ENCODE assay signal across 11 mouse cellular contexts in the genomic region with DNA sequence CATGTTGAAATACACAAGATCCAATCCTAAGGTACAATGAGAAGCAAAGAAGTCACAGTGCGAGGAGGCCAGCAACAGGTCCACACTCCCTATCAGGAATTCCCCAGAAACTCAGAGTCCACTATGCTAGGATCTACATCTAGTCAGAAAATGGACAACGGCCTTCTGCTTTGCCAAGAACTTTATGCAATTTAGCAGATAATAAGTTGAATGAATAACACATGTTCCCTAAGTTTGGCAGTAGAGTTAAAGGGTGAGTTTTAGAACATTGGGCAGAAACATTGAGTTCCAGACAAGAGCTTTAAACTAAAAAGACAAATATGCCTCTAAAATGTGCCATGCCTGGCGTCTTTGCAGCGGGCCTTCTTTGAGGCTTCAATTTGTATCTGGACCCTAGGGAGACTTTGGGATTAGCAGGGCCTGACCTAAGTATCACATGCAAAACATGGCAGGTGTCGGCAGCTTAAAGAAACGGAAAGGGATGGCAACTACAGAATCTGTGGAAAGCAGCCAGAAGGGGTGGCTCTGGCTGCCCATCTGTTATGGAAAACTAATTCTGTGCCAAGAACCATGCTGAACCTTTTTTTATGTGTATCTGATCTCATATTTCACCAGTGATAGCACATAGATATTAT.
DNase-seq lines count a peak whose midpoint lies in the region; ATAC-seq and TF ChIP-seq lines count a peak whose summit lies in the region.
"Had no signal": no experiment of that assay in that cellular context is flagged by ENCODE, and none has a peak within 500 bp of the region (broad histone marks: within the 10 kb centered on the region; RNA-seq: fewer than 3 reads in every experiment).

No protein-coding gene starts in this region.

- H3K9me3 ChIP-seq in forebrain, embryonic 14.5 days (replicated peaks; ENCODE audit: control insufficient read depth, low read length) = no peaks in the 10 kb centered on the region
- H3K9me3 ChIP-seq in forebrain, embryonic 12.5 days = no peaks in the 10 kb centered on the region
- no peaks in the 10 kb centered on the region for H3K9me3 ChIP-seq in lung, postnatal 0 days (ENCODE audit: low read length)

- 0 out of 2 replicates have a peak, but pooled peaks cover 3% of the 10 kb centered on the region for H3K4me1 ChIP-seq in forebrain, embryonic 14.5 days (ENCODE audit: control insufficient read depth, insufficient read depth, low read length)
- no peaks in the 10 kb centered on the region for H3K4me1 ChIP-seq in forebrain, embryonic 12.5 days
- H3K4me1 ChIP-seq in lung, postnatal 0 days (ENCODE audit: insufficient read depth, low read depth, low read length) = no peaks in the 10 kb centered on the region

- no peaks in the 10 kb centered on the region for H3K36me3 ChIP-seq in forebrain, embryonic 14.5 days (ENCODE audit: control insufficient read depth, insufficient read depth, low read length)
- H3K36me3 ChIP-seq in forebrain, embryonic 12.5 days (replicated peaks) = no peaks in the 10 kb centered on the region
- H3K36me3 ChIP-seq in lung, postnatal 0 days (ENCODE audit: insufficient read depth, low read length) = no peaks in the 10 kb centered on the region

- TF ChIP-seq EP300 in lung, postnatal 0 days (IDR thresholded peaks at IDR 0.05) = peak; percentile 67

- no peak overlapping the region for H3K9ac ChIP-seq in forebrain, embryonic 14.5 days (ENCODE audit: low read length)
- H3K9ac ChIP-seq in forebrain, embryonic 12.5 days = no peak overlapping the region
- no peak overlapping the region for H3K9ac ChIP-seq in lung, postnatal 0 days (replicated peaks; ENCODE audit: low read depth)

- 70% methylated on average over 6 of the region's 6 CpGs for WGBS in forebrain, embryonic 14.5 days
- 86% methylated on average over 6 of the region's 6 CpGs for WGBS in forebrain, embryonic 12.5 days
- WGBS in lung, postnatal 0 days = 55% methylated on average over 6 of the region's 6 CpGs

- intact Hi-C loops in left cerebral cortex, postnatal 4 days (cut with DNase I) = no loop called here
- intact Hi-C loops in left cerebral cortex, postnatal 14 days (cut with DNase I) = no loop called here

- no peaks in the 10 kb centered on the region for H3K27me3 ChIP-seq in forebrain, embryonic 14.5 days (replicated peaks; ENCODE audit: control insufficient read depth, insufficient read depth, low read length)
- no peaks in the 10 kb centered on the region for H3K27me3 ChIP-seq in forebrain, embryonic 12.5 days
- no peaks in the 10 kb centered on the region for H3K27me3 ChIP-seq in lung, postnatal 0 days (replicated peaks; ENCODE audit: insufficient read depth, low read length)

- H3K4me3 ChIP-seq in forebrain, embryonic 14.5 days (ENCODE audit: low read depth, low read length) = no peak overlapping the region
- no peak overlapping the region for H3K4me3 ChIP-seq in forebrain, embryonic 12.5 days (replicated peaks)
- H3K4me3 ChIP-seq in lung, postnatal 0 days (ENCODE audit: low read depth, low read length) = no peak overlapping the region
- H3K4me3 ChIP-seq: myocyte had no signal

- no peak overlapping the region for H3K27ac ChIP-seq in forebrain, embryonic 14.5 days (ENCODE audit: low read depth, low read length)
- H3K27ac ChIP-seq in forebrain, embryonic 12.5 days = no peak overlapping the region
- no peak overlapping the region for H3K27ac ChIP-seq in lung, postnatal 0 days (ENCODE audit: low read length)

- no peak overlapping the region for H3K4me2 ChIP-seq in forebrain, embryonic 14.5 days (ENCODE audit: low read length)
- no peak overlapping the region for H3K4me2 ChIP-seq in forebrain, embryonic 12.5 days
- H3K4me2 ChIP-seq in lung, postnatal 0 days (replicated peaks; ENCODE audit: low read depth, low read length) = no peak overlapping the region

- ATAC-seq in forebrain, embryonic 14.5 days = 0 out of 2 replicates have a peak, but pooled peaks have one; percentile 29
- no peak for ATAC-seq in forebrain, embryonic 12.5 days (ENCODE audit: low FRiP score)
- peak; percentile 56 for ATAC-seq in lung, postnatal 0 days
- ATAC-seq: intestine, postnatal 0 days had no signal

- no peak for TF ChIP-seq CTCF in lung, postnatal 0 days (IDR thresholded peaks at IDR 0.05)

- peak; percentile 68 for DNase-seq in forebrain, embryonic 14.5 days (ENCODE audit: low spot score)
- DNase-seq in left cerebral cortex, postnatal 4 days = peak; percentile 53
- no peak for DNase-seq in left cerebral cortex, postnatal 14 days (ENCODE audit: low spot score in 2 of 2)
- peak; percentile 50 to 64 for DNase-seq in cerebellum, postnatal 25 days
- peak; percentile 61 for DNase-seq in lung, postnatal 0 days (ENCODE audit: low spot score)
- DNase-seq in frontal cortex, postnatal 36 days (ENCODE audit: low spot score in 2 of 2) = no peak
- DNase-seq in spleen, postnatal 10 days (ENCODE audit: low spot score in 2 of 2) = no peak
- DNase-seq: retina, postnatal 1 day had no signal

Comparison
In these comparisons a context has a peak if more than half of its experiments do, and no peak if none do; other contexts are left out.
1. DNase-seq: peak in forebrain, embryonic 14.5 days (single experiment), left cerebral cortex, postnatal 4 days (single experiment), cerebellum, postnatal 25 days (2 of 2) and lung, postnatal 0 days (single experiment); none in left cerebral cortex, postnatal 14 days (0 of 2), frontal cortex, postnatal 36 days (0 of 2) and spleen, postnatal 10 days (0 of 2).